Mouse (Mus musculus): ENCODE measurements around the gene Chgb.

- TF ChIP-seq CTCF (IDR thresholded peaks at IDR 0.05; ENCODE audit: low read depth) (no peak), EP300 (IDR thresholded peaks at IDR 0.05; ENCODE audit: low read depth) (no peak)
Observed at GRCm38 (mm10) chr2:132841071-132841470, 60.0 kb downstream of the Chgb start.
